Mouse (Mus musculus): Measurements from ENCODE around the gene Pgp.
A peak's percentile ranks its signal among the peaks of the same experiment; 100 is the strongest.

DNA sequence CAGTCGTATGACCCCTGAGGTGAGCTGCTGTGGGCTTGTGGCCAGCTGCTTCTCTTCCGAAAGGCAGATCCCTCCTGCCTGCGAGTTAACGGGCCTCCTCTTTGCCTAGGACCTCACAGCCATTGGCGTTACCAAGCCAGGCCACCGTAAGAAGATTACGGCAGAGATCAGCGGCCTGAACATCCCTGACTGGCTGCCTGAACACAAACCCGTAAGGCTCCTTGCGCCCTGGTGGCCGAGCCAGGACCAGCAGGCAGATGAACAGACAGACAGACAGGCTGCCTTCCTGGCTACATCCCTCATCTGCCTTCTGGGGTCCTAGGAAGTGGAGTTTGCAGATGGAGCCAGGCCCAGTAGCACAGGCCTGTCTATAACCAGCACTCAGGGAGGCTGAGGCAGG is 32.0 kb downstream of the Pgp start:
- TF ChIP-seq CTCF (IDR thresholded peaks at IDR 0.05; ENCODE audit: control insufficient read depth, insufficient read depth, insufficient replicate concordance, low read depth, low read length) = peak; percentile 20; the same call in 1 of the 2 replicates
- no peak for TF ChIP-seq POLR2A (IDR thresholded peaks at IDR 0.05; ENCODE audit: control insufficient read depth, low read depth, low read length)
